Mouse (Mus musculus) left cerebral cortex, postnatal 14 days (tissue): ENCODE measurements around the gene Speer4f1. TPM values are rescaled to one million over a fixed set of nuclear protein-coding genes. Genes with fewer than 3 reads are reported as not detected.

Experiments
- total RNA-seq, 2 experiments: library from RNA; stranded (reverse); gene quantifications; 2 replicates each; pipeline ENCODE4 v1.2.3; 2021

Speer4f1 gene
- total RNA-seq, 2 experiments from 2014 or later, result not detected

Other genes with a start within 250 kb of the Speer4f1 start
- not detected for gene Speer4f2, start 102.9 kb upstream of the Speer4f1 start, total RNA-seq
- gene Sema3c, start 98.2 kb downstream of the Speer4f1 start, total RNA-seq, result 10 to 100 TPM; 24.4 to 26.1 TPM